Mouse (Mus musculus): Measurements from ENCODE around the gene Sf3a2.

The Sf3a2 gene

GRCm38 (mm10) chr10:80776358-80776869 lies 21.6 kb upstream of the Sf3a2 start:
- DNase-seq: no peak

- no peak for DNase-seq
These were observed 20.9 kb upstream of the Sf3a2 start for GRCm38 (mm10) chr10:80777123-80777522.

- no peak for DNase-seq
These were observed 18.4 kb upstream of the Sf3a2 start for GRCm38 (mm10) chr10:80779565-80779964.

- DNase-seq: no peak
These were observed 13.7 kb upstream of the Sf3a2 start for GRCm38 (mm10) chr10:80784302-80784701.

- no peak for DNase-seq
These were observed 13.1 kb upstream of the Sf3a2 start for GRCm38 (mm10) chr10:80784871-80785270.

- no peak for DNase-seq
These were observed 12.0 kb upstream of the Sf3a2 start for GRCm38 (mm10) chr10:80785963-80786362.

GRCm38 (mm10) chr10:80787517-80787916 lies 10.5 kb upstream of the Sf3a2 start:
- DNase-seq: no peak

GRCm38 (mm10) chr10:80790761-80791404 lies 7.1 kb upstream of the Sf3a2 start:
- no peak for DNase-seq

- no peak for DNase-seq
These were observed 6.4 kb upstream of the Sf3a2 start for GRCm38 (mm10) chr10:80791476-80792174.

- no peak for DNase-seq
These were observed 5.6 kb upstream of the Sf3a2 start for GRCm38 (mm10) chr10:80792175-80793032.

- DNase-seq: no peak
These were observed 4.8 kb upstream of the Sf3a2 start for GRCm38 (mm10) chr10:80793033-80793784.

- DNase-seq: no peak
These were observed 4.2 kb upstream of the Sf3a2 start for GRCm38 (mm10) chr10:80793803-80794202.

- no peak for DNase-seq
These were observed 3.2 kb upstream of the Sf3a2 start for GRCm38 (mm10) chr10:80794750-80795149.

- DNase-seq: no peak
These were observed 1.6 kb upstream of the Sf3a2 start for GRCm38 (mm10) chr10:80796307-80796848.

GRCm38 (mm10) chr10:80797186-80798149 lies 530 bp upstream of the Sf3a2 start:
- DNase-seq: peak; percentile 87

GRCm38 (mm10) chr10:80799070-80799566 lies 1.1 kb downstream of the Sf3a2 start:
- no peak for DNase-seq

GRCm38 (mm10) chr10:80802204-80802912 lies 4.4 kb downstream of the Sf3a2 start:
- no peak for DNase-seq

GRCm38 (mm10) chr10:80802996-80803395 lies 5.0 kb downstream of the Sf3a2 start:
- DNase-seq: no peak

- DNase-seq: no peak
These were observed 6.3 kb downstream of the Sf3a2 start for GRCm38 (mm10) chr10:80804340-80804739.

GRCm38 (mm10) chr10:80804916-80805315 lies 6.9 kb downstream of the Sf3a2 start, which contains the start of gene Amh:
Amh (plus strand) TSS chr10:80805243.
- DNase-seq: no peak
